Mouse (Mus musculus): Measurements from ENCODE around the gene Dupd1.
"Not testable (repeated sequence)": the region's sequence is repeated elsewhere in the genome, so short reads cannot be mapped to it uniquely, and the experiment has no call there.

Gene Dupd1

GRCm38 (mm10) chr14:21676223-21676622 is 38.2 kb downstream of the Dupd1 start:
- peak; percentile 35 for ATAC-seq (ENCODE audit: low TSS enrichment)

GRCm38 (mm10) chr14:21674471-21674870 is 39.9 kb downstream of the Dupd1 start:
- ATAC-seq (ENCODE audit: low TSS enrichment), result no peak

GRCm38 (mm10) chr14:21673100-21673499 is 41.3 kb downstream of the Dupd1 start:
- no peak for ATAC-seq (ENCODE audit: low TSS enrichment)

GRCm38 (mm10) chr14:21670422-21671006 is 43.9 kb downstream of the Dupd1 start:
- ATAC-seq (ENCODE audit: low TSS enrichment), result not testable (repeated sequence)

- ATAC-seq (ENCODE audit: low TSS enrichment), result peak; percentile 32; the same call in 1 of the 2 replicates
Observed at GRCm38 (mm10) chr14:21669633-21670421, 44.5 kb downstream of the Dupd1 start.

GRCm38 (mm10) chr14:21669218-21669617 is 45.2 kb downstream of the Dupd1 start:
- ATAC-seq (ENCODE audit: low TSS enrichment), result no peak

- ATAC-seq (ENCODE audit: low TSS enrichment), result no peak
Observed at GRCm38 (mm10) chr14:21662465-21663142, 51.8 kb downstream of the Dupd1 start.

GRCm38 (mm10) chr14:21659652-21660051 is 54.7 kb downstream of the Dupd1 start:
- peak; percentile 66 for ATAC-seq (ENCODE audit: low TSS enrichment)

- peak; percentile 29; the same call in 1 of the 2 replicates for ATAC-seq (ENCODE audit: low TSS enrichment)
Observed at GRCm38 (mm10) chr14:21659155-21659554, 55.2 kb downstream of the Dupd1 start.

- no peak for ATAC-seq (ENCODE audit: low TSS enrichment)
Observed at GRCm38 (mm10) chr14:21653813-21654212, 60.6 kb downstream of the Dupd1 start.

GRCm38 (mm10) chr14:21640806-21641435 is 73.5 kb downstream of the Dupd1 start:
- ATAC-seq (ENCODE audit: low TSS enrichment), result peak; percentile 66

GRCm38 (mm10) chr14:21636548-21636947 is 77.8 kb downstream of the Dupd1 start:
- ATAC-seq (ENCODE audit: low TSS enrichment), result peak; percentile 47; the same call in 1 of the 2 replicates

- ATAC-seq (ENCODE audit: low TSS enrichment), result no peak
Observed at GRCm38 (mm10) chr14:21631665-21632200, 82.6 kb downstream of the Dupd1 start.
